Mouse (Mus musculus) hindbrain, embryonic 12.5 days (tissue): ENCODE data around the gene Gm26566. TPM values are rescaled to one million over a fixed set of nuclear protein-coding genes. Genes with fewer than 3 reads are reported as not detected.

ENCODE experiments used
- ATAC-seq: fragments of 200-750 bp; cut with Nextera tagmentation; 2 replicates; pipeline ENCODE4 v1.8.0; 2017; ENCODE audit warnings: moderate TSS enrichment; ENCODE audit not compliant: low FRiP score
- H3K27ac ChIP-seq: fragments of 300-500 bp; sonication (generic); 2 replicates; pipeline ENCODE4 v1.5.1; 2016; ENCODE audit warnings: mild to moderate bottlenecking
- H3K27me3 ChIP-seq: fragments of 300-500 bp; sonication (generic); 2 replicates; pipeline ENCODE4 v1.6.1; 2016; ENCODE audit warnings: mild to moderate bottlenecking
- H3K36me3 ChIP-seq: fragments of 300-500 bp; sonication (generic); 2 replicates; pipeline ENCODE4 v1.6.1; 2016; ENCODE audit warnings: mild to moderate bottlenecking
- H3K4me1 ChIP-seq: fragments of 300-500 bp; sonication (generic); 2 replicates; pipeline ENCODE4 v1.6.1; 2016
- H3K4me2 ChIP-seq: fragments of 300-500 bp; sonication (generic); replicated peaks from 2 replicates; pipeline ENCODE4 v1.6.1; 2016; ENCODE audit warnings: mild to moderate bottlenecking
- H3K4me3 ChIP-seq: fragments of 300-500 bp; sonication (generic); 2 replicates; pipeline ENCODE4 v1.5.1; 2016; ENCODE audit warnings: mild to moderate bottlenecking
- H3K9ac ChIP-seq: fragments of 300-500 bp; sonication (generic); 2 replicates; pipeline ENCODE4 v1.6.1; 2016; ENCODE audit warnings: mild to moderate bottlenecking, moderate library complexity
- H3K9me3 ChIP-seq: fragments of 300-500 bp; sonication (generic); replicated peaks from 2 replicates; pipeline ENCODE4 v1.6.1; 2016; ENCODE audit warnings: mild to moderate bottlenecking
- WGBS: fragments of 180-500 bp; shearing (Covaris S2); methylation state at CpG from one replicate; pipeline ENCODE4 v1.1.7; 2016; 5-methylcytosine and 5-hydroxymethylcytosine counted together
- polyA plus RNA-seq: library from polyadenylated mRNA; unstranded; fragments of >200 nt; fragmentation: Nextera tagmentation; extraction: Ambion mirVana; gene quantifications from 2 replicates; pipeline ENCODE4 v1.2.1, GENCODE M21; 2016

Gm26566 gene
- polyA plus RNA-seq, 1 experiment from 2014 or later: 1.9 TPM

- no peaks in the 10 kb centered on the region for H3K4me1 ChIP-seq
- WGBS: 75% methylated on average over 1 of the region's 1 CpGs
- H3K9ac ChIP-seq: no peak overlapping the region
- H3K27ac ChIP-seq: no peak overlapping the region
- ATAC-seq: no peak
- H3K36me3 ChIP-seq: no peaks in the 10 kb centered on the region
- H3K4me2 ChIP-seq: no peak overlapping the region
- H3K27me3 ChIP-seq: no peaks in the 10 kb centered on the region
- no peaks in the 10 kb centered on the region for H3K9me3 ChIP-seq
- no peak overlapping the region for H3K4me3 ChIP-seq
These were observed 22.3 kb upstream of the Gm26566 start for GRCm38 (mm10) chr4:88699301-88699700.

DNA sequence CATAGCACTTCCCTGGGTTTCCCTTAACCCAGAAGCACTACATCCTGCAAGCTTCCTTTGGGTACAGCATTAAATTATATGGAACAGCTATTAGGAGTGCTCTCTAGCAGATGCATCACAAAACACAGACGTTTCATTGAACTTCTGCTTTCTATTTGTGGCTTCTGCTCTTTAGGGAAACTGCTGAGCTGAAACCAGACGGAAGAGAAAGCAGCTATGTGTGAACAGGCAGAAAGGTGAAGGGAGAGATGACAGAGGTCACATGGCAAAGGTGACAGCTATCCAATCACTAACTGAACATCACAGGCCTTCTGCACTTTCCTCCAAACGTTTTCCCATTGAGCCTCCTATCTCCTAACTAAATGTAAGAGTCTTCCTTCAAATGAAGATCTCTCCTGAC, 15.7 kb upstream of the Gm26566 start:
- Histone ChIP-seq H3K4me3 (no peak overlapping the region), H3K4me2 (no peak overlapping the region), H3K9me3 (no peaks in the 10 kb centered on the region), H3K9ac (no peak overlapping the region), H3K27me3 (no peaks in the 10 kb centered on the region), H3K4me1 (no peaks in the 10 kb centered on the region), H3K36me3 (no peaks in the 10 kb centered on the region), H3K27ac (no peak overlapping the region)
- 51% methylated on average over 3 of the region's 3 CpGs for WGBS
- ATAC-seq: no peak

- no peaks in the 10 kb centered on the region for H3K4me1 ChIP-seq
- no peak overlapping the region for H3K4me3 ChIP-seq
- no peak overlapping the region for H3K27ac ChIP-seq
- ATAC-seq: no peak
- no peaks in the 10 kb centered on the region; the same call in 1 of the 2 replicates for H3K9me3 ChIP-seq
- WGBS: 91% methylated on average over 1 of the region's 1 CpGs
- H3K27me3 ChIP-seq: no peaks in the 10 kb centered on the region
- no peak overlapping the region for H3K9ac ChIP-seq
- no peaks in the 10 kb centered on the region for H3K36me3 ChIP-seq
- no peak overlapping the region for H3K4me2 ChIP-seq
These were observed 14.3 kb upstream of the Gm26566 start for GRCm38 (mm10) chr4:88707128-88707826.

- Histone ChIP-seq H3K4me1 (peaks cover 9% of the 10 kb centered on the region), H3K9me3 (no peaks in the 10 kb centered on the region; the same call in 1 of the 2 replicates), H3K9ac (no peak overlapping the region), H3K27ac (no peak overlapping the region), H3K4me2 (no peak overlapping the region), H3K36me3 (peaks cover 24% of the 10 kb centered on the region), H3K27me3 (no peaks in the 10 kb centered on the region), H3K4me3 (no peak overlapping the region)
- no peak for ATAC-seq
- WGBS: 88% methylated on average over 1 of the region's 1 CpGs
These were observed 7.3 kb upstream of the Gm26566 start for GRCm38 (mm10) chr4:88714281-88714680.

GRCm38 (mm10) chr4:88715059-88715458, 6.5 kb upstream of the Gm26566 start:
- Histone ChIP-seq H3K9me3 (no peaks in the 10 kb centered on the region; the same call in 1 of the 2 replicates), H3K4me1 (peaks cover 13% of the 10 kb centered on the region), H3K27me3 (no peaks in the 10 kb centered on the region), H3K4me2 (no peak overlapping the region), H3K9ac (no peak overlapping the region), H3K27ac (no peak overlapping the region), H3K36me3 (peaks cover 26% of the 10 kb centered on the region), H3K4me3 (no peak overlapping the region)
- no peak for ATAC-seq

GRCm38 (mm10) chr4:88718715-88719114, 2.9 kb upstream of the Gm26566 start:
- Histone ChIP-seq H3K27ac (no peak overlapping the region), H3K4me2 (peak overlapping the region; percentile 81), H3K9me3 (no peaks in the 10 kb centered on the region), H3K4me1 (peaks cover 26% of the 10 kb centered on the region), H3K9ac (no peak overlapping the region), H3K4me3 (peak overlapping the region; percentile 15; the same call in 1 of the 2 replicates), H3K36me3 (peaks cover 28% of the 10 kb centered on the region), H3K27me3 (no peaks in the 10 kb centered on the region)
- 66% methylated on average over 1 of the region's 1 CpGs for WGBS
- ATAC-seq: no peak

- no peak overlapping the region for H3K4me2 ChIP-seq
- 0 out of 2 replicates have a peak, but pooled peaks cover 2% of the 10 kb centered on the region for H3K27me3 ChIP-seq
- 64% methylated on average over 8 of the region's 8 CpGs for WGBS
- H3K36me3 ChIP-seq: peaks cover 8% of the 10 kb centered on the region
- no peaks in the 10 kb centered on the region for H3K9me3 ChIP-seq
- peak overlapping the region; percentile 40; the same call in 1 of the 2 replicates for H3K27ac ChIP-seq
- H3K4me1 ChIP-seq: peaks cover 21% of the 10 kb centered on the region
- no peak for ATAC-seq
- H3K4me3 ChIP-seq: no peak overlapping the region
- no peak overlapping the region for H3K9ac ChIP-seq
These were observed 2.0 kb downstream of the Gm26566 start for GRCm38 (mm10) chr4:88723497-88724090.

DNA sequence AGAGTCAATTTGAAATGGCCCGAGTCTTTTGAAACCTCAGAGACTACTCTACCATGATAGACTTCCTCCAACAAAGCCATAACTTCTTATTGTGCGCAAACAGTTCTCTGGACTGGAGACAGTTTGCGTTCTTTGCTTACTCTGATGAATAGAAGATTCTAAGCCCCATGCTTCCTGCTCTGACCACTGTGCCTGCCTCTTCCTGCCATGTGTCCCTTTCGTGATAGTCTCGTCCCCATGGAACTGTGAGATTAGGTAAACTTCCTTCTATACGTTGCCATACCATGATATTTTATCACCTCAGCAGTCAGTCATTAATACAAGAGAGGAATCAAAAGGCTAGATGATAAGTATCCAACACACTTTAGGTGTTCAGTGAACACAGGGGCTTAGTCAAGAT, 5.1 kb downstream of the Gm26566 start:
- no peaks in the 10 kb centered on the region for H3K4me1 ChIP-seq
- no peak overlapping the region for H3K9ac ChIP-seq
- H3K27ac ChIP-seq: no peak overlapping the region
- 86% methylated on average over 6 of the region's 6 CpGs for WGBS
- 0 out of 2 replicates have a peak, but pooled peaks cover 3% of the 10 kb centered on the region for H3K27me3 ChIP-seq
- no peaks in the 10 kb centered on the region for H3K9me3 ChIP-seq
- H3K4me3 ChIP-seq: no peak overlapping the region
- no peak for ATAC-seq
- H3K36me3 ChIP-seq: no peaks in the 10 kb centered on the region
- no peak overlapping the region for H3K4me2 ChIP-seq

GRCm38 (mm10) chr4:88727324-88727723, 5.7 kb downstream of the Gm26566 start:
- no peak overlapping the region for H3K27ac ChIP-seq
- no peak overlapping the region for H3K4me2 ChIP-seq
- H3K4me3 ChIP-seq: no peak overlapping the region
- no peaks in the 10 kb centered on the region for H3K4me1 ChIP-seq
- 0 out of 2 replicates have a peak, but pooled peaks cover 3% of the 10 kb centered on the region for H3K27me3 ChIP-seq
- no peaks in the 10 kb centered on the region for H3K36me3 ChIP-seq
- 6% methylated on average over 1 of the region's 1 CpGs for WGBS
- no peak overlapping the region for H3K9ac ChIP-seq
- H3K9me3 ChIP-seq: no peaks in the 10 kb centered on the region
- no peak for ATAC-seq

- H3K9me3 ChIP-seq: no peaks in the 10 kb centered on the region
- no peak overlapping the region for H3K4me2 ChIP-seq
- no peak overlapping the region for H3K9ac ChIP-seq
- no peaks in the 10 kb centered on the region for H3K36me3 ChIP-seq
- H3K27ac ChIP-seq: no peak overlapping the region
- no peaks in the 10 kb centered on the region for H3K4me1 ChIP-seq
- no peaks in the 10 kb centered on the region for H3K27me3 ChIP-seq
- 4% methylated on average over 2 of the region's 2 CpGs for WGBS
- no peak overlapping the region for H3K4me3 ChIP-seq
- no peak for ATAC-seq
These were observed 16.9 kb downstream of the Gm26566 start for GRCm38 (mm10) chr4:88738480-88738879.

- Histone ChIP-seq H3K4me1 (no peaks in the 10 kb centered on the region), H3K36me3 (no peaks in the 10 kb centered on the region), H3K9me3 (no peaks in the 10 kb centered on the region), H3K9ac (no peak overlapping the region), H3K27ac (no peak overlapping the region), H3K27me3 (no peaks in the 10 kb centered on the region), H3K4me3 (no peak overlapping the region), H3K4me2 (no peak overlapping the region)
- no peak for ATAC-seq
- 93% methylated on average over 6 of the region's 6 CpGs for WGBS
These were observed 17.4 kb downstream of the Gm26566 start for GRCm38 (mm10) chr4:88739036-88739435.

DNA sequence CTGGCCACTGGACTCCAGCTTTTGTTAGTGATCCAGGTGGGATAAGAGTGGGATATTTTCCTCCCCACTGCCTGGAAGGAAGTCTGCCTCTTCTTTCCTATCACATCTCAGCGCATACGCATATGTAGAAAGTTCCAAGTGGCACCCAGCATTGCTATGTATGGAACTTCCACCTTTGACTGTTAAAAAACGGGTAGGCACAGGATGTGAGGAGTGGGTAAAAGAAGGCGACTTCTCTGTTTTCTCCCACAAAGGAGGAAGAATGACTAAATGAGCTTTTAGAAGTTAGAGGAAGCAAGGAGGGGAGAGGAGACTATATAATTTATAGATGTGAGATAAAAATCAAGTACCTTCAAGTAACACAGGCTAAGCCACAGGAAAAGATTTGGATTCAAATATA, 19.8 kb downstream of the Gm26566 start:
- H3K9ac ChIP-seq: no peak overlapping the region
- no peaks in the 10 kb centered on the region for H3K27me3 ChIP-seq
- no peak overlapping the region for H3K27ac ChIP-seq
- 0 out of 2 replicates have a peak, but pooled peaks cover 3% of the 10 kb centered on the region for H3K4me1 ChIP-seq
- H3K36me3 ChIP-seq: no peaks in the 10 kb centered on the region
- no peaks in the 10 kb centered on the region for H3K9me3 ChIP-seq
- 93% methylated on average over 4 of the region's 4 CpGs for WGBS
- H3K4me3 ChIP-seq: no peak overlapping the region
- no peak overlapping the region for H3K4me2 ChIP-seq
- ATAC-seq: no peak
